Mouse (Mus musculus) liver, adult 2 months (tissue): ENCODE results near the gene Trak2.

Source experiments
- CTCF ChIP-seq: fragments of 200-500 bp; IDR thresholded peaks from 2 replicates; pipeline ENCODE4 v1.5.1; 2011; ENCODE audit warnings: low read depth, low read length, control low read depth
- POLR2A ChIP-seq: fragments of 200-500 bp; IDR thresholded peaks from 2 replicates; pipeline ENCODE4 v1.6.1; 2011; ENCODE audit warnings: low read length, control low read depth; ENCODE audit not compliant: insufficient read depth; ENCODE audit errors: extremely low read depth

DNA sequence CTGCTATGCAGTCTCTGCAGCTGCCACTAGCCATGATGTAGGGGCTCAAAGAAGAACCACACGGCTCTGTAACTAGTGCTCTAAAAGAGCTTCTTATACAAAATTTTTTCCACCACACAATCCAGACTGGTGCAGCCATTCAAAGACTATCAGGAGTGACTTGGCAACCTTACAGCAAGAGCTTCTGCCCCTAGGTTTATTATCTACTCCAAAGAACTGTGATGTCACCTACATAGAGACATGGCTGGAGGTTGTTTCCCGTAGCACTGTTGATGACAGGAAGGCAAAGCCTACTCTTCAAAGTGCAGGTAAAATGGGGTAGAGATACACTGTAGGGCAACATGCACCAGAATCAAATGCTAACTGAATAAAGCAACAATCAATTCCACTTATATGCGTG, 17.5 kb downstream of the Trak2 start:
- TF ChIP-seq POLR2A (no peak), CTCF (no peak)
